Mouse (Mus musculus) small intestine, adult 2 months (tissue): ENCODE data around the gene Cfap161.

Source experiments
- CTCF ChIP-seq: fragments of 200-500 bp; IDR thresholded peaks from 2 replicates; pipeline ENCODE4 v1.5.1; 2012; ENCODE audit warnings: low read depth, mild to moderate bottlenecking, control low read depth, inconsistent platforms, low read length, moderate library complexity, mixed read lengths; ENCODE audit not compliant: insufficient replicate concordance, insufficient read length; ENCODE audit errors: extremely low read depth
- POLR2A ChIP-seq: fragments of 200-500 bp; IDR thresholded peaks from 2 replicates; pipeline ENCODE4 v1.6.1; 2012; ENCODE audit warnings: low read depth, mild to moderate bottlenecking, control low read depth, inconsistent platforms, low read length, moderate library complexity

DNA sequence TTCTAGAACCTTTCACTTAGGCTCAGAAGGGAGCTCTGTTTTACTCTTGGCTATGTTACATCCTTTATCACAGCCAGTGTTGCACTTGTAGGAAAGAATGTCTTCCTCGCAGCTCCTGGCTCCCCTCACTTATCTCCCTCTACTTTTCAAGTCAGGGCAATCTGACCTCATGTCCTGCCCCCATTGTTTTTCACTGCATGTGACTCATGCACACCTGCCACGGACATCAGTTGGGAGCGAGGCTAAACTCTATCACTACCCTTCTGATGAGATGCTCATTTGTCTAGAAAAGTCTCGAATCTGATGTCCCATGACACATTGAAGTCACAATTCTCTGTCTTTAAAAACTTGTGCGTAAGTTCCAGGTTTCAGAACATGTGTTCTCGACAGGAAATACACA, 12.3 kb upstream of the Cfap161 start:
- no peak for TF ChIP-seq CTCF
- no peak for TF ChIP-seq POLR2A
